Mouse (Mus musculus) ovary, adult 10 weeks (tissue): ENCODE measurements around the gene Gm43064. TPM values are rescaled to one million over a fixed set of nuclear protein-coding genes. Genes with fewer than 3 reads are reported as not detected.

Experiments
- polyA plus RNA-seq: library from polyadenylated mRNA; stranded (reverse); fragments of 350-450 nt; fragmentation: Illumina TruSeq; extraction: RNeasy Lipid Tissue Mini Kit (QIAGEN cat#74804); gene quantifications from one replicate; pipeline ENCODE4 v1.2.3, GENCODE M21; 2014

Gm43064 gene
- not detected for polyA plus RNA-seq

DNA sequence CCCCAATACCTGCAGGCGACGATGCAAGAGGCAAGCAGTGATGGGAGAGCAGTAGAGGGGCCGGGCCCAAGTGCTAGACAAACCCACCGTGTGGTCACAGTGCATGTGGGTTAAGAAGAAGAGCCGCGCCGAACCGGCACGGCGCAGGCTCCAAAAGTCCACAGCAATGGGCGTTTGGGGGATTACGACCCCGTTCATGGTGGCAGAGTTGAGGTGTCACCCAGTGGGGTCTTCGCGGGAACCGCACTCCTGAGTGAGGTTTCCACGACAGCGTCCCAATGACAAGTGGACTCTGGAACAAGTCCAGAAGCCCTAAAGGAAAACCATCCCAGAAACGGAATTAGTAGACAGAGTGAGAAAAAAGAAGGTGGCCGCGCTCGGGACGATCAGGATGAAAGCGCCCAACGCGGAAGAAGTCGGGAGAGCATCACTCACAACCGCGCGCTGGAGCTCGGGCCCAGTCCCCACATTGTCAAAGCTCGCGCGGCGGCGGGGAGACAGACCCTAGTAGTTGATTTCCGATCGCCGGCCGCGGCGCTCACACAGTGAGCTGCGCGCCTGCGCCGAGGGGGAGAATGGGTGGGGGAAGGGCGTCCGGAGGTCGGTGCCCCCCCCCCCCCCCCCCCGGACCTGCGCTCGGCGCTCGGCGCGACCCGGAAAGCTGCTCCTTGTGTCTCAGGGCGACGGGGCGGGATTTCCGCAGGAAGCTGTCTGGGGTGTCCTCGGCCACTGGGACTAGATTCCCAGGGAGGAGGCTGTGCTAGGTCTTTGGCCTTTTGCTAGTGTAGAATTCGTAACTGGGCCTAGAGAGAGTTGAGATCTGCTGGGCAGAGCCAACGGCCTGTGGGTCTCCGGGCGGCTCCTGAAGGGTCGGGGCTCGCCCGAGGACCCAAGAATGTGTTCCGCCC, at the start of gene Gm43064, which contains the start of the genes Dclre1b and Ap4b1:
TSS of gene Gm43064 (plus strand) at position 683 of the 908 bp plus-strand sequence.
TSS of gene Dclre1b (minus strand) at position 554 of the 908 bp plus-strand sequence.
TSS of gene Ap4b1 (plus strand) at position 630 of the 908 bp plus-strand sequence.

DNA sequence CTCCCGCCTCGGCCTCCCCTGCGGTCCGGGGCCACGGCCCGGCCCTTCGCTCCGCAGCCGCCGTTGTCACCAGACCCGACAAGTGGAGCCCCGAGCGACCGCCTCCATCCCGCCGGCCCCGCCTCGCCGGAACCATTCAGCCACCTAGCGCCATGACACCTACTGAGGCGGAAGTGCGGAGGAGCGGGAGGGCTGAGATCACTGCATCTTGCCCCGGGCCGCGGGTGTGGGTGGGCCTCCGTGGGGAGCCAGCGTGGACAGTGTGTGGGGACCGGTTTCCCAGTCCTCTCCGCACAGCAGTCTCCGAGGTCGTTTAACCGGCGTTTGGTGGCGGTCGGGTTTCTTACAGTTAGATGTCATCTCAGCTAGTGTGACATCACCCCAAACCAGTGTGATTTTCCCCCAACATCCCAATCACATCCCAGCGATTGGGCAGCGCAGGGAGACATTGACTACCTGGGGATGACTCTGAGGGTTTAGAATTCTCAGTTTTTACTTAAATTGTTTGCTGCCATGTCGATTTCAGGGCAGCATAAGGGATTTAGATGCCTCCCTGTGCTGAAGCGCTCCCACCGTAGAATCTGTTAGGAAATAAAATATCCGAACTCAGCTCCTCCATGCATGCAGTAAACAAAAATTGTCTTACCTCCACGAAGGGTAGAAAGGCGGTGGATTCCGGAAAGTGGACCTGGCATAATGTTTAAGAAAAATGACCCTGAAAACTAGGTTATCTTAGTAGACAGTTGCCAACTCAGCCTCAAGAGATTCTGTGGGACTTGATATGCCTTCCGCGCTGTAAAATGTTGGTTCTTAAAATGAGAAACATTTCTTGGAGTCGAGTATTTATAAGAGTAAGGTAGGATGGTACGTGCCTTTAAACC, 17.9 kb upstream of the Gm43064 start, which contains the start of gene Hipk1:
TSS of gene Hipk1 (minus strand) at position 334 of the 881 bp plus-strand sequence.

GRCm38 (mm10) chr3:103832426-103832825, 23.1 kb downstream of the Gm43064 start, which contains the start of gene Bcl2l15:
TSS of gene Bcl2l15 (plus strand) at chr3:103832601.

GRCm38 (mm10) chr3:103858881-103859801, 49.8 kb downstream of the Gm43064 start, which contains the start of gene Ptpn22:
TSS of gene Ptpn22 (plus strand) at chr3:103859795.

Other genes starting within 250 kb of the Gm43064 start
- 0.20 TPM for gene Syt6, start 234.3 kb upstream of the Gm43064 start, polyA plus RNA-seq
- gene Atg4a-ps, start 163.5 kb upstream of the Gm43064 start, polyA plus RNA-seq = 0.23 TPM
- 16.2 TPM for gene Olfml3, start 71.6 kb upstream of the Gm43064 start, polyA plus RNA-seq
- not detected for gene Gm10964, start 70.2 kb upstream of the Gm43064 start, polyA plus RNA-seq
- gene Hipk1, start 18.0 kb upstream of the Gm43064 start, polyA plus RNA-seq = 103 TPM
- 11.6 TPM for gene Dclre1b, start 129 bp upstream of the Gm43064 start, polyA plus RNA-seq
- 7.8 TPM for gene Ap4b1, start 53 bp upstream of the Gm43064 start, polyA plus RNA-seq
- gene Bcl2l15, start 23.0 kb downstream of the Gm43064 start, polyA plus RNA-seq = 0.83 TPM
- gene Ptpn22, start 50.2 kb downstream of the Gm43064 start, polyA plus RNA-seq = 62.3 TPM
- 79.2 TPM for gene Rsbn1, start 104.5 kb downstream of the Gm43064 start, polyA plus RNA-seq
- gene Phtf1, start 158.5 kb downstream of the Gm43064 start, polyA plus RNA-seq = 43.4 TPM